Mouse (Mus musculus): ENCODE measurements at regions not wholly inside any gene's neighbourhood (a gene's known extent, or its start where the extent isn't known, plus 50 kb on each side); places are given as distances from the start of the nearest gene placed in this dataset.
A peak's percentile ranks its signal among the peaks of the same experiment; 100 is the strongest.
"Not testable (repeated sequence)": the region's sequence is repeated elsewhere in the genome, so short reads cannot be mapped to it uniquely, and the experiment has no call there.

- DNase-seq (ENCODE audit: low read depth, low spot score) = no peak
These were observed 120.0 kb upstream of the Tet2 start for GRCm38 (mm10) chr3:133664914-133665313.

DNA sequence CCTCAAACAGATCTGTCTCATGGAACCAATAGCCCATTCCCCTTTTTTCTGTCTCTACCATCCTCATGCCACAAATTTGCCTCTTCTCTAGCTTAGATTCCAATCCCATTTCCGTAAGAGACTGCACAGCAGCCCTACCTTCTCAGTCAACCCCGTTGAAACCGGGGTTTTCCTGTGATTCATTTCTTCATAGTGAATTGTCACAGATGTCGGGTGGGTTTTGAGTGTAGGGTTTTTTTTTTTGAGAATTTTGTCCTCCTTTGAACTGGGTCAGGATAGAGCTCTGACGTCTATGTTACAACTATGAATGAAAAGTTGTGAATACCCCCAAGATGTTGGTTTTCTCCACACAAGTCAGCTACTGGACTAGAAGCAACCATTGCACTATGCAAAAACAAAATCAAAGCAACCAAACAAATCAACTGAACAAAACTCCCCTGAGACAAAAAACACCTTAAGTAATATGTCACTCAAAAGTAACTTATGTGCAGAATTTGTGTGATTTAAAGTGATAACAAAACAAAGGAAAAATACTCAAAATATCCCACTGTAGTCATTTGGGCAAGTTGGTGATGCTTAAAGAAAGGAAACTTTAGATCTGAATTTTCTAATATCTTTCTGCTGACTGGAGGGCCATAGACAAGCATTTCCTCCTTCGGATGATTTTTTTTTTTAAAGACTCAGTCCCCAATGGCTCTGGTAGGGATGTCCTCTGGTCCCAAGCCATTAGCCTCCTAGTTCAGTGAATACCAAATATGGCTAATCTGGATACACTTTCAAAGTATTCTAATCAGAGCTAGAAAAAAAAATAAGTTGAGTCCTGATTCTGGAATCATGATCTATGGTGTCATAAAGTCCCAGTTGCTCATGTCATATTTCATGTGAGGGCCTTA is 120.7 kb upstream of the Tet2 start:
- no peak for DNase-seq (ENCODE audit: low read depth, low spot score)

GRCm38 (mm10) chr3:133672742-133673447 is 128.0 kb upstream of the Tet2 start:
- DNase-seq (ENCODE audit: low read depth, low spot score) = no peak

- no peak for DNase-seq (ENCODE audit: low read depth, low spot score)
These were observed 133.0 kb upstream of the Tet2 start for GRCm38 (mm10) chr3:133677892-133678291.

DNA sequence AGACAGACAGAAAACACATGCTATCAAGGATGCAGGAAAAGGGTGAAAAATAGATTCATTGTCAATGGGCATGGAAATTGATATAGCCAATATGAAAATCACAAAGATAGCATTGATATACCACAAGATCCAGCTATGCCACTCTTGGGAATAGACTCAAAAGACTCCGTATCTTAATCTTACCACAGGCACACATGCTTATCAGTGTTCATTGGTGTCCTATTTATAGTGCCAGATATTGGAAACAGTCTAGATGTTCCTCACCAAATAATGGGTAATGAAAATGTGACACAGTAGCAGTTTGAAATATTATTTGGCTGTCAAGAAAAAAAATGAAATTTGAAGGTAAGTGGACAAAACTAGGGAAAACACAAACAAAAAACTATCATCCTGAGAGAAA is 135.0 kb upstream of the Tet2 start:
- no peak for DNase-seq (ENCODE audit: low read depth, low spot score)

DNA sequence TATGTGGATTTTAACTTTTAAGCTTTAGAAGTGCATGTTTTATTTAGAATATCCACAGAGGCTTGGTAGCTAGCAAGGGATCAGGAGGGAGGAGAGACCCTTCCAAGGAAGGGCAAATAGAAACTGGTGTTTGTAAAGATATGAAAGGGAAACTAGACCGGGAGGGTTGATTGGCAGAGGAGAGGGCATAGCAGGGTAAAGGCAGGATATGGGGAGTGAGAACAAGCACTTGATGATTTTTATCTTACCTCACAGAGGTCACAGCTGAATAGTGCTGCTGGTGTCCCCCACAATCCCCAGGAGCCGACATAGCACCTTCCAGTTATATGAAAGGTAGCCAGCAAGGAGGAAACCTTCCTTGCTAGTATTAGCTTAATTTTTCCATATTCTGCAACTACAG is 135.4 kb upstream of the Tet2 start:
- no peak for DNase-seq (ENCODE audit: low read depth, low spot score)

- DNase-seq (ENCODE audit: low read depth, low spot score) = no peak
These were observed 135.9 kb upstream of the Tet2 start for GRCm38 (mm10) chr3:133680805-133681204.

DNA sequence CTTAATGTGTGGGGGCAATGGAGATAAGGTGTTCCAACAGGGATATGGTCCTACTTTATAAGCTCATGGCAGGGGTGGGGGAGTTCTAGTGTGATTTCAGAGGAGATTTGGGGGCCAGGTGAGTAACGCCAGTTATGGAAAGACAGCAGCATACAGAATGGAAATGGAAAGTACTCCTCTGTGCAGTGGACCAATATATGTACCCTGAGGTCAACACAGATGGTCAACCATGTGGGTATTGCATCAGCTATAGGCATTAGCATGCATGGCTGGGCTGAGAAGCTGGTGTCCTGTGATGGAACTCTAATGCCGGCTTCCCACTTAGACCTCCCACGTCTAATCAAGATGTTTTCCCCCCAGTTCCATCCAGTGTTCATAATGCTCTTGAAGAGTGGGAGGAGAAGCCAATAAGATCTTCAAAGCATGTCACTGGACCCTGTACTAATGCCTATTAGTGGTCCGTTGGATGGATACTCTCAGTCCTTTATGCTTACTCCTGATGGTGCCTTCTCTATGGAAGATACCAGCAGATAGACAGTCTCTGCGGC is 139.3 kb upstream of the Tet2 start:
- DNase-seq (ENCODE audit: low read depth, low spot score) = no peak

- no peak for DNase-seq (ENCODE audit: low read depth, low spot score)
These were observed 139.8 kb upstream of the Tet2 start for GRCm38 (mm10) chr3:133684747-133685146.

DNA sequence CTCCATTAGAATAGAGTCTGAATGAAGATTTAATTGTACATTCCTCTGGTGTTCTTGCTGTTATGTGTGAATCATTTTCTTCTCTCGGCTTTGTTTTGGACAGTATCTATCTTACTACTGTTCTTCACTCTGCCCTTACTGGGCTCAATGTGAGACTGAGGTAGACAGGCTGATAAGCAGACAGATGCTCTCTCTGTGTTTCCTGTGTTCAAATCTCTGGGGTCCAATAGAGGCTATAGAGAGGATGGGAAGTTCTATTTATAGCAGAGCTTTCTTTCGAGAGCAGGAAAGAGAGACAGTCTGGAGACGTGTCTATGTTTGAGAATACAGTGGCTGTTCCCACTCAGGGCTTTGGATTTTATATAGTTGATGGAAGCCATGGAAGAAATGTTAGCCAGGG is 140.5 kb upstream of the Tet2 start:
- DNase-seq (ENCODE audit: low read depth, low spot score) = no peak

GRCm38 (mm10) chr3:133694057-133694456 is 149.1 kb upstream of the Tet2 start:
- peak; percentile 42 for DNase-seq (ENCODE audit: low read depth, low spot score)

- DNase-seq (ENCODE audit: low read depth, low spot score) = no peak
These were observed 151.2 kb upstream of the Tet2 start for GRCm38 (mm10) chr3:133696122-133696521.

DNA sequence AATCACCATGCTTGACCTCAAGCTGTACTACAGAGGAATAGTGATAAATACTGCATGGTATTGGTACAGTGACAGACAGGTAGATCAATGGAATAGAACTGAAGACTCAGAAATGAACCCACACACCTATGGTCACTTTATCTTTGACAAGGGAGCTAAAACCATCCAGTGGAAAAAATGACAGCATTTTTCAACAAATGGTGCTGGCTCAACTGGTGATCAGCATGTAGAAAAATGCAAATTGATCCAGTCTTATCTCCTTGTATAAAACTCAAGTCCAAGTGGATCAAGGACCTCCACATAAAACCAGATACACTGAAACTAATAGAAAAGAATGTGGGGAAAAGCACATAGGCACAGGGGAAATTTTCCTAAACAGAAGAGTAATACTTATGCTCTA is 159.9 kb upstream of the Tet2 start:
- not testable (repeated sequence) for DNase-seq (ENCODE audit: low read depth, low spot score)

DNA sequence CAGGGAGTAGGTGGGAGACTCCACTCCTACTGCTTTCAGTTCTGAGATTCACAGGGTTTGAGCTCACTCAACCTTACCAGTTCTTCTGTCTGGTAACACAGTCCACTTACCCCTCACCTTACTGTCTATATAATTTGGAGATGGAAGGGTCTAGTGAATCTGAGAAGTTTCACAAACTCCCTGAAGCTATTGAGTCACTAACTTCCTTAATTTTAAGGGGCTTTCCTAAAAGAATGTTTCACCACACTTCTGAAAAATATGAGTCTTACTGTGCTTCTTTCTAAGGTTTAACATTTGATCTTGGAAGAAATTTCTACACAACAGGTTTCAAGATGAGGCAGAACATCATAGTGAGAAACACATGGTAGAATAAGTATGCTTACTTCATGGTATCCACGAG is 166.6 kb upstream of the Tet2 start:
- DNase-seq (ENCODE audit: low read depth, low spot score) = no peak

GRCm38 (mm10) chr3:133722550-133723290 is 177.8 kb upstream of the Tet2 start:
- DNase-seq (ENCODE audit: low read depth, low spot score) = no peak

DNA sequence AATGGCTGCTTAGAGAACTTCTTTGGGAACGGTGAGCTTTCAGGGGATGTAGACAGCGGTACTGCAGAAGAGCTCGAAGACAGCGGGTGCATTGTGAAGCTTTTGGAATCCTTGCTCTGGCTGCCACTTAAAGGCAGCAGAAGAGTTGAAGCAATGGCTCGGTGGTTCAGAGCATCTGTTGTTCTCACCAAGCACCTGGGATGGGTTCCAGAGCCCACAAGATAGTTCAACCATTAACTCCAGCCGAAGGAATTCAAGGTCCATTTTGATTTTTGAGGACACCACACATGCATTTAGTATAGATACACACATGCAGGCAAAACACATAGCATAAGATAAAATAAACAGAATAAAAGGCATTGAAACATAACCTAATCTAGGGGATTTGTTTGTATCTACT is 181.9 kb upstream of the Tet2 start:
- DNase-seq (ENCODE audit: low read depth, low spot score) = no peak

DNA sequence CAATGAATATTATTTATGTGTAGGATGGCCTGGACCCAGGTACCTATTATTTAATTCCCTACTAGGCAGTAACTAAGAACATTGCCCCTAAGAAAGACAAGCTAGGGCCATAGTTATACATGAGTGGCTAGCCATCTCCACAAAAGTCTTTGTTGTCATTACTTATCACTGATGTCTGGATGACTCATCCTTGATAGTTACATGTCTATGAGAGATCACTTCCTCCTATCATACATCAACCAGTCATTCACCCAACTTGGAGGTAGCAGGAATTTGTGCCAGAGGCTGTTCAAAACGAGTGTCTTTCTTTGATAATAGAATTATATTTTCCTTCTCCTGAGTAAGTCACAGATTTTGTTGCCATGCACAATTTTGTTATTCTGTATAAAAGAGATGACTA is 190.7 kb upstream of the Tet2 start:
- no peak for DNase-seq (ENCODE audit: low read depth, low spot score)

DNA sequence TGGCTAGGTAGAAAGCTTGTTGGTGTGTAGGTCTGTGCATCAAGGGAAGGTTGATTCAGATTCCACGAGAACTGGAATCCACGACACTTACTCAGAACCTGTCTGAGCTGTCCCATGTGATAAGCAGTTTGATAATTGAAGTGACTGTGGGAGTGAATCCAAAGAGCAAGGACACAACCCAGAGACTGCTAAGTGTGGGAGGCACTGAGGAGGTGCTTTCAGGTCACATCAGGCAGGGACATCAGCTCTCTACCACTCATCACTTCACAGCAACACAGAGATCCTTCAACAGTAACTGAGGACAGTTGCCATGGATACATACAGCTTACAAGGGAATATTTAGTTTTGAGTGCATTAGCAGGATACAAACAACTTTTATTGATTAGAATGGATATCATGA is 194.0 kb upstream of the Tet2 start:
- no peak for DNase-seq (ENCODE audit: low read depth, low spot score)

- DNase-seq (ENCODE audit: low read depth, low spot score) = no peak
These were observed 199.7 kb upstream of the Tet2 start for GRCm38 (mm10) chr3:133744552-133745118.

DNA sequence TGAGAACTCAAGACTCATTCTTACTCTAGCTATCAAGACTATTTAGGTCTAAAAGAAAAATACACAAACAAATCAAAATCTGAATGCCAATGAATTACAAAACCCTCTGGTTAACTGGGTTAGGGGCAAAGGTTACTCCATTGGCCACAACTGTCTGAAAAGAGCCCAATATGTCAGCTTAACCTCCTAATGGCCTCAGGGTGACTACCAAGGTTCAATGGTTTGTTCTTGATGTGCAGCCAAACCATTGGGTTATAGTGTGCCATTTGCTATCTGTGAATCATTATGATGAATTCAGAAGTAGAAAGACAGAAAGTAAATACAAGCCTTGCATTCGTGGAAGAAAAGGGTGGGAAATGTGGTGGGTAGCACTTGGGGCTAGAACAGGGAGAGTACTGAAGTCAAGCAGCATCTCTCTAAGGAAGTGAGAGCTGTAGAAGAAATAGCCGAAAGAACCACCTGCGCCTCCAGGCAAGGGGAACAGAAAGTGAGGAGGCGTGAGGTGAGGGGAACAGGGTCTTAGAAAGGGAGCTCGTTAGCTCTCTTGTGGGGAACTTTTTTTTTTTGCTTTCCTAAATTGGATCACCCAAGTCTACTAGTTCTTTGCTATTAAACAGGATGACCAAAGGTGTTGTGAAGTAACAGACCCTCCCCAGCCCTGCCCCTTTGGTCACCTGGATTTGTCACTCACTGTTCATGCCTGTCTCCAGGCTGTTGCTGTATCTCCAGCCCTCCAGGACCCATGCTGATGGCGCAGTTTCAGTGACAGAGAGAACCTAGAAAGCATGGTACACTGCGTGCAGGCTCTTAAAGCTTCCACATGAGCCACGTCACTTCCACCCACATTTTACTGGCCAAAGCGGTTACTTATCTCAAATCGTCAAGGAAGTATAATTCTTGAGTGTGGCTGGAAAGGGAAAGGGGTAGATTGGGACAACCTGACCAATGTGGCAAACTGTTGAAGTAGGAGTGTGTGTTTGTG is 204.1 kb upstream of the Tet2 start:
- DNase-seq (ENCODE audit: low read depth, low spot score) = no peak

DNA sequence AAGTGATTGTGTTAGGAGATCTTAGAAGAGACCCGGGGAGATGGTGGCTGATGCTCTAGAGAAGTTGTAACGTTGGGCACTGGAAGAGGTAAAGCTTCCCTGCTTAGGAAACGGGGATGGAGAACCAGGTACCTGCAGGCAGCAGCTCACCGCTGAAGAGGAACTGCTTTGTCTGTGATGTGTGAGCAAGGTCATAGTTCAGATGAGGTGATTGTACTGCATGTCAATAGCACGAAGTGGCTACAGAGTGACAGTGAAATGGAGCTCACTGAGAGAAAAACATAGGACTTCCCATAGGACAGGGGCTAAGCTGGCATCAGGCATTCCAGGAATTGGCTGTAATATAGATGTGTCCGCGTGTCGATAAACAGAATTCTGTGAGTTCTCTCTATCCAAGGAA is 205.1 kb upstream of the Tet2 start:
- no peak for DNase-seq (ENCODE audit: low read depth, low spot score)
